Mouse (Mus musculus) ES-CJ7 (cell line): ENCODE results near the gene Syt11.
"Not testable (repeated sequence)": the region's sequence is repeated elsewhere in the genome, so short reads cannot be mapped to it uniquely, and the experiment has no call there.

Experiments used
- DNase-seq: peaks from one replicate; pipeline ENCODE4 v3.0.0; 2011; ENCODE audit warnings: low read depth, low spot score

Gene Syt11

DNA sequence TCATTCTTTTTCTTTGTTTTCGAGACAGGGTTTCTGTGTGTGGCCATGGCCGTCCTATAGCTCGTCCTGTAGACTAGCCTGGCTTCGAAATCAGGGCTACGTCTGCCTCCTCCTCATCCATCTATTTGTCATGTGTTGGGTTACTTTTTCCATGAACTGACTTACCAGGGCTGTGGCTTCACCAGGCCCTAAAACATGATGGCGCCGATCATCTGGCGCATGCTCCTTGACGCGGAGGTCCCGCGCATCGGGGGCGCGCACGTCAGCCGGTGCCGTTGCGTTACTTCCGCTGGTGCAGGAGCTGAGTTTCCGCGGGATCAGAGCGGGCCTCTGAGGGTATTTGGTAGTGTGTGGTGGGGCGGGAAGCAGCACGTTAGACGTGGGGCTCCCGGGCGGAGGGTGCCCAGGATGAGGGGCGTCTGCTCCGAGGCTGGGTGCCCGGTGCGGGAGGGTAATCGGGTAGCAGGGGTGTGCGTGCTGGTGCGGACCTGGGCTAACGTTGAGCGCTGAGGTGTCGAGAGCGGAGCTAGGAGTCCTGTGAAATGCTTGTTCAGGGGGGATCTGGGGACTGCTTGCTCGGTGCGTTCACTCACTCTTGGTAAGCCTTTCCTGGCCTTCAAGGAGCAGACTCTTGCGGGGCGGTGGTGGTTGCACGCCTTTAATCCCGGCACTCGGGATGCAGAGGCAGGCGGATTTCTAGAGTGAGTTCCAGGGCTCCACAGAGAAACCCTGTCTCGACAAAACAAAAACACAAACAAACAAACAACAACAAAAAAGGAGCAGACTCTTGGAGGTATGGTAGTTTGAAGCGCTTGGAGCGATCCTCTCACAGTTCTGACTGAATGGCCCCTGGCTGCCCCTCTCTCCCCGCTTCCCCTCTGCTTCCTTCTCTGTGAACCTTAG lies at the start of gene Syt11:
Syt11 (minus strand) TSS at position 226 of the 903 bp plus-strand sequence.
- DNase-seq: not testable (repeated sequence)

DNA sequence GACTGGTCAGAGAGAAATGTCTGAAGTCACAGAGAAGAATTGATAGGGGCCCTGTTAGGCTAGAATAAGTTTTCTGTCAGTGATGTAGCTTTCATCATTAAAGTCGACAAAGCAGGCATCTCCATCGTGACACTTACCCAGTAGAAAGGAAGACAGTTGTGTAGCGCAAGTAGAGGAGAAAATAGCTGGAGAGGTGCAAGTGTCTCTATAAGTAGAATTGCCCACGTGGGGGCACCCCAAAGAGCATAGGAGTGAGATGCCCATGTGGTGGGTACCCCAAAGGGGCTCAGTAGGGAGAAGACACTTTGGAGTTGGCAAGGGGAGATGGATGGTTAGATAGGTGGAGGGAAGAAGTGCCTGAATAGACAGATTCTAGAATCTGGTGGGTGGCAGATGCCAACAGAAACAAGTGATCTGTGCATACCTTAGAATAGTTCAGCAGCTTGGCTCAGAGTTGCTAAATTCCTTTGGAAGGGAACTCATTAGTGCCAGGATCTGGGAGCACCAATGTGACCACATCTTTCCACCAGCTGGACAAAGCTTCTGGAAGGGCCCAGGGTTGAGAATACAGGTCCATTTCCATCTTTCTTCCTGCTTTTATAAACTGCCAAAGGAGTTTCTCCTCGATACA lies 29.1 kb upstream of the Syt11 start:
- no peak for DNase-seq

GRCm38 (mm10) chr3:88797507-88797906 lies 22.5 kb upstream of the Syt11 start:
- DNase-seq: peak; percentile 14

DNA sequence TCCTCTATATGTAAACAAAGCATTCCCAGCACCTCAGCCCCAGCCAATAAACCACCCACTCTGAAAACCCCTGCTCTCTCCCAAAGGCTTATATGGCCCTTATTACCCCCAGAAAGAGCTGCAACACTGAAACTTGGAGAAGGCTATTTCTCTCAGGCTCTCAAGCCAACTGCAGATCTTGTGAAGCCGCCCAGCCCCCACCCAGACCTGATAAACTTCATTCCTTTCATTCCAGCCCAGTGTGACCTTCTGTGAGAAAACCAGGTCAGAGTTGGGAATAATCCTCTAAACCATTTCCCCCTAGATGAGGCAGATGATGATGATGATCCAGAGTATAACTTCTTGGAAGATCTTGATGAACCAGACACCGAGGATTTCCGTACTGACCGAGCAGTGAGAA lies 13.1 kb upstream of the Syt11 start:
- not testable (repeated sequence) for DNase-seq

- DNase-seq: not testable (repeated sequence)
These were observed 11.8 kb upstream of the Syt11 start for GRCm38 (mm10) chr3:88786805-88787204.

- DNase-seq: not testable (repeated sequence)
These were observed 11.4 kb upstream of the Syt11 start for GRCm38 (mm10) chr3:88786323-88786722.

DNA sequence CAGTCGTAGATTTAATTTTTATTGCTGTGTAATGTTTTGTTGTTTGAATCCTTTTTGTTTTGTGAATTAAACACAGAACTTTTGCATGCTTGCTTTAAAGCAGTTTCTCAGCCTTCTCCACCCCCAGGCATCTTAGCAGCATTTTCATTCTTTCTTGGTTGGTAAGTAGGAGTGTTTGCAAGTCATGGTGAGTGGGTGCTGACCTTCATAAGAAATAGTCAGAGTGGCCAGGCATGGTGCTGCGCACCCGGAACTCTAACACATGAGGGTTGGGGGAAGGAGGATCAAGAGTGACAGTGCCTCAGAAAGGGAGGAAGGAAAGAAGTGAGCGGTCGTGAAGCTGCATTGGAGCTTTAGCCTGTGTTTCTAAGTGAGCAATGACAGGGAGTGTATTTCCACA lies 9.9 kb upstream of the Syt11 start:
- DNase-seq: no peak

GRCm38 (mm10) chr3:88773163-88773562 lies 1.8 kb downstream of the Syt11 start:
- not testable (repeated sequence) for DNase-seq

DNA sequence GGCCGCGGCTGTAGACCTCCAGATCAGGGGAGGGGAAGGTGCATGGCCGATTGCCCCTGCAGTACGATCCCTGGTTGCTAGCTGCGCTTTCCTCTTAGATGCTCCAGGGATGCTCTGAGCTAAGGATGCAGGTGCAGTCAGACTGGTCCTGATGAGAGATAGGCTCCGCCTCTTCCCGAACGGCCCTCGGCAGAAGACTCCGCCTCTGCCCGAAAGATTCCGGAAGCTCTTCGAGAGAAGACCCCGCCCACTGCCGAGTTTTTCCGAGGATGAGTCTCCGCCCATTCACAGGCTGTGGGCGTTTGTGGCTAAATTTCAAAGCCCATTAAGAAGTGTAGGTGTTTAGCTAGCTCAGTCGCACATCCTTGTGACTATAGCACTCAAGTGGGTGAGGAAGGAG lies 2.6 kb downstream of the Syt11 start:
- peak; percentile 85 for DNase-seq

- not testable (repeated sequence) for DNase-seq
These were observed 3.1 kb downstream of the Syt11 start for GRCm38 (mm10) chr3:88771941-88772280.

- DNase-seq: peak; percentile 58
These were observed 3.6 kb downstream of the Syt11 start for GRCm38 (mm10) chr3:88771189-88771940.

DNA sequence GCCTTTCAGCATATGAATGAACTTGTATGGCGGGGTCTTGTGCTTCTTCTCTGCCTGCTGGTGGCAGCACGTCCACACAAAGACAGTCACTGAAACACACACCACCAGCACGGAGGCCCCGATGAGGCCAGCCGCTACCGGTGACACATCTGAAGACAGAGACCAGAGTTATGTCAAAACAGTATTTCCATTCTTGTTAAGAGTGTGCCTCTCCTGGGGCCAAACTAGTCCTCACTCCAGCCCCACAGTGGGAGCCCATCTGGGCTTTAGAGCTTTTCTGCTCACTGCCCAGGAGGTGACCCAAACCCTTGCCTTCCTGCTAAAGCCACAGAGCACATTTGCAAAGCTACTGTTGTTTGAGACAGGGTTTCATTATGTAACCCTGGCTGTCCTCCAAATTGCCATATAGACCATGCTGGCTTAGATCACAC lies 12.5 kb downstream of the Syt11 start:
- peak; percentile 35 for DNase-seq

DNA sequence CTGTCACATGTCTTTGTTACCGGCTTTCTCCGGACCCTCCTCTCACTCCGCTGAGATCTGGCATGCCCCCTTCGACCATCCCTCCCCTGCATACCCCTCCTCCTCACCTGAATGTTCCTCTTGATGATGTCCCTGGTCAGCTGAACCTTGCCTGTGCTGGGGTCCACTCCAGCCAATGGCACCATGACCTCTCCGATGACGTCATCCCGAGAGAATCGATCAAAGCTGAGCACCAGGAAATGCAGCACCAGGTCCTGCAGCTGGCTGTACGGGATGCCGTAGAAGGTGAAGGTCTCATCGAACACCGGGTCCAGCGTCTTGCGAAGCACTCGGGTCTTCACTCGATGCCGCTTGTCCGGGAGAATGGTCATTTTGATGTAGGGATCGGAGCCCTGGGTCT lies 13.3 kb downstream of the Syt11 start:
- peak; percentile 28 for DNase-seq

DNA sequence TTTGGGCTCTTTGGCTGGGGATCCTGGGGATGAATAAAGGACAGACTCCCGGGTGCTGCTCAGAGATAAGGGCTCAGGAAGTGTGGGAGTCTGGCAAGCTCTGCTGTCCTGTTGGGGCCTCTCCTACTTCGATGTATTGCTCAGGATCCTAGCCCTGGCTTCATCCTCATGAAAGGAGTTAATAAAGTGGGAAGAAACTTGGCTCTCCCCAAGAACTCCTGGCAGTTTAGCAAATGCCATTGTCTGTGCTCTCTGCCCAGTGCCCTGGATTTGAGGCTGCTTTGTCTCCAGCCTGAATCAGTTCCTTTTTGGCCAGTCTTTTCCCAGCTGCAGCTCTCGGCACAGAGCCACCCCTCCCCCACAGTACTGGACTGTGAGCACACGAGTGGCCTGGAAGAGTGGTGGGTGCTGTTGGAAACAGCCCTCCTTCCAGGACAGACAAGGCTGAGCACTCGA lies 16.9 kb downstream of the Syt11 start:
- DNase-seq: no peak

- no peak for DNase-seq
These were observed 18.7 kb downstream of the Syt11 start for GRCm38 (mm10) chr3:88756276-88756675.

GRCm38 (mm10) chr3:88755541-88755940 lies 19.4 kb downstream of the Syt11 start:
- peak; percentile 70 for DNase-seq

DNA sequence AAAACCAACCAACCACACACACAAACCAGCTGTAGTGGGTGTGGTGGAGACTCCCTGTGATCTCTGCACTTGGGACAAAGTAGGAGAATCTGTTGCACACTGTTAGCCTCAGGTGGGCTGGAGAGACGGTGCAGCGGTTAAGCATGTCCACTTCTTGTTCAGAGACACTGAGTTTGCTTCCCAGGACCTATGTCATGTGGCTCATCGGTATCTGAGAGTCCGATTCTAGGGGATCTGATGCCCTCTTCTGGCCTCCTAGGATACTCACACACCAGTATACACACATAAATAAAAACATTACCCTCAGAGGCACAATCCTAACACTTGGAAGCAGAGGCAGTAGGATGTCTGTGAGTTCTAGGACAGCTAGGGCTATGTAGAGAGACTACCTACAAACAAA lies 20.7 kb downstream of the Syt11 start:
- peak; percentile 79 for DNase-seq

DNA sequence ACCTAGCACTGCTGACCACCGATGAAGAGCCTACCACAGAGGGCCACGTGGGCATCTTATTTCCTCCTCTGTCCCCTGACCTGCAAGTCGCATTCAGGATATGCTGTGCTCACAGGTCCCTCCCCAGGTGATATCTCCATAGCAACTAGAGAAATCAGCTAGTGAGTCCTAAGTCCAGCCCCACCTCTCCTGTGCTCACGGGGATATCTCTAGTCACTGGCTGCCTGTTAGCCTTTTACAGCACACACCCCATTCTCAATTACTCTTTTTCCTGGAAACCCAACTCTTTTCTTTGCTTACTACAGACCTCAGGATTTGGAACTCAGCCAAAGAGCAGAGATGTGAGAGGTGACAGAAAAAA lies 28.1 kb downstream of the Syt11 start:
- peak; percentile 25 for DNase-seq

- DNase-seq: no peak
These were observed 28.7 kb downstream of the Syt11 start for GRCm38 (mm10) chr3:88746139-88746870.

DNA sequence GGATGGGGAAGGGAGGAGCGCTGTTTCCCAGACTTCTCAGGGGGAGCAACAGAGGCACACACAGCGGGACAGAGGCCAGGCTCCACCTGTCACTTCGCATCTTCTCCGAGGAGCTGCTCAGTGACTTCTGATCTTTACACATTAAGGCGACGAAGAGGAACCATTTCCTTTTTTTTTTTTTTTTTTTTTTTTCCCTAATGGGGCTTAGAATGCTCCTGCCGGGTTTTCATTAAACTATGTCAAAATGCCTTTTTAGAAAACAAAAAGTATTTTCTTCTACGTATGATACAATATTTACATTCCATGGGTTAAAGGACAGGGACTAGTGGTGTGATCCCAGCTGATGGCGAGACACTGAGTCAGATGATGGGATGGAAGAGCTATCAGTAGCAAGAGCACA lies 29.4 kb downstream of the Syt11 start:
- no peak for DNase-seq

DNA sequence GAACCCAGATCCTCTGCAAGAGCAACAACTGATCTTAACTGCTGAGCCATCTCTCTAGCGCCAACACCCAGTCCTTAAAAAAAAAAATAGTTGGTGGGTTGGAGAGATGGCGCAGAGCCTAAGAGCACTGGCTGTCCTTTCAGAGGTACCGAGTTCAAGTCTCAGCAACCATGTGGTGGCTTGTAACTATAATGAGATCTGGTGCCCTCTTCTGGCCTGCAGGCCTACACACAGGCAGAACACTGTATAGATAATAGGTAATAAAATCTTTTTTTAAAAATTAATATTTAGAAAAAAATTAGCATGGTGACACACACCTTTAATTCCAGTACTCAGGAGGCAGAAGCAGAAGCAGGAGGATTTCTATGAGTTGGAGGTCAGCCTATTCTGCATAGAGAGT lies 34.8 kb downstream of the Syt11 start:
- no peak for DNase-seq

DNA sequence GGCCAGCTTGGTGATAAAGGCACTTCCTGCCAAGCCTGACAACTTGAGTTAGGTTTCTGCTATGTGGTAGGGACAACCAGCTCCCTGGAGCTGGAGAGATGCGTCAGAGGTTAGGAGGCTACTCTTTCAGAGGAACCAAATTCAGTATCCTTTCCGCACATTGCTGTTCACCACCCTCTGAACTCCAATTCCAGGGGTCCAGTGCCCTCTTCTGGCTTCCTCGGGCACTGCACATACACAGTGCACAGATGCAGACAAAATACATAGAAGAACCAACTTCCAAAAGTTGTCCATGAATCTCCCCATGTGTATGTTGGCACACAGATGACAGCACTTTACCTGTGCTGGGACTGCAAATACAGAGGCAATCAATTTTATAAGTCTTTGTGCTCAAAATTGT lies 36.3 kb downstream of the Syt11 start:
- peak; percentile 77 for DNase-seq
